Mouse (Mus musculus): ENCODE measurements around the gene Ttc23.

- TF ChIP-seq CTCF (conservative IDR thresholded peaks at IDR 0.05; ENCODE audit: insufficient read depth, insufficient read length, low read depth, low read length), result no peak
- TF ChIP-seq POLR2A (IDR thresholded peaks at IDR 0.05; ENCODE audit: low read depth, low read length), result no peak
Measured at GRCm38 (mm10) chr7:67800547-67800946, 153.3 kb downstream of the Ttc23 start.
